Mouse (Mus musculus) lung, embryonic 16.5 days (tissue): ENCODE results near the gene Il12b. TPM values are rescaled to one million over a fixed set of nuclear protein-coding genes. Genes with fewer than 3 reads are reported as not detected.

ENCODE experiments used
- ATAC-seq: fragments of 200-750 bp; cut with Nextera tagmentation; 2 replicates; pipeline ENCODE4 v1.8.0; 2017; ENCODE audit warnings: low read depth, mild to moderate bottlenecking, moderate library complexity
- H3K27ac ChIP-seq: fragments of 300-500 bp; sonication (generic); 2 replicates; pipeline ENCODE4 v1.5.1; 2014; ENCODE audit warnings: mild to moderate bottlenecking, control low read depth, low read length
- H3K27me3 ChIP-seq: fragments of 300-500 bp; sonication (generic); 2 replicates; pipeline ENCODE4 v1.6.1; 2014; ENCODE audit warnings: low read depth, low read length, mixed read lengths; ENCODE audit not compliant: control insufficient read depth, insufficient read depth
- H3K36me3 ChIP-seq: fragments of 300-500 bp; sonication (generic); 2 replicates; pipeline ENCODE4 v1.6.1; 2014; ENCODE audit warnings: low read length; ENCODE audit not compliant: control insufficient read depth, insufficient read depth
- H3K4me1 ChIP-seq: fragments of 300-500 bp; sonication (generic); replicated peaks from 2 replicates; pipeline ENCODE4 v1.6.1; 2014; ENCODE audit warnings: low read length, mixed read lengths; ENCODE audit not compliant: control insufficient read depth, insufficient read depth
- H3K4me2 ChIP-seq: fragments of 300-500 bp; sonication (generic); 2 replicates; pipeline ENCODE4 v1.6.1; 2014; ENCODE audit warnings: low read depth, low read length, control low read depth
- H3K4me3 ChIP-seq: fragments of 300-500 bp; sonication (generic); 2 replicates; pipeline ENCODE4 v1.5.1; 2014; ENCODE audit warnings: mild to moderate bottlenecking, low read length, control low read depth
- H3K9ac ChIP-seq: fragments of 300-500 bp; sonication (generic); 2 replicates; pipeline ENCODE4 v1.6.1; 2014; ENCODE audit warnings: low read length, control low read depth
- H3K9me3 ChIP-seq: fragments of 300-500 bp; sonication (generic); 2 replicates; pipeline ENCODE4 v1.6.1; 2016; ENCODE audit warnings: low read length; ENCODE audit not compliant: control insufficient read depth
- WGBS: fragments of 180-500 bp; shearing (Covaris S2); extraction: QIAGEN DNeasy Blood & Tissue Kit; methylation state at CpG from one replicate; pipeline ENCODE4 v1.1.7; 2014; 5-methylcytosine and 5-hydroxymethylcytosine counted together
- polyA plus RNA-seq: library from polyadenylated mRNA; unstranded; fragments of >200 nt; fragmentation: Nextera tagmentation; extraction: Ambion mirVana; gene quantifications from 2 replicates; pipeline ENCODE4 v1.2.1, GENCODE M21; 2015

Il12b gene
- not detected in 2 replicates for polyA plus RNA-seq

DNA sequence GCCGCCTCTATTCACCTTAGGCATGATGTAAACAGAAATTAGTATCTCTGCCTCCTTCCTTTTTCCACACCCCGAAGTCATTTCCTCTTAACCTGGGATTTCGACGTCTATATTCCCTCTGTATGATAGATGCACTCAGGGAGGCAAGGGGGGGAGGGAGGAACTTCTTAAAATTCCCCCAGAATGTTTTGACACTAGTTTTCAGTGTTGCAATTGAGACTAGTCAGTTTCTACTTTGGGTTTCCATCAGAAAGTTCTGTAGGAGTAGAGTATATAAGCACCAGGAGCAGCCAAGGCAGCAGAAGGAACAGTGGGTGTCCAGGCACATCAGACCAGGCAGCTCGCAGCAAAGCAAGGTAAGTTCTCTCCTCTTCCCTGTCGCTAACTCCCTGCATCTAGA, at the start of gene Il12b:
Il12b (plus strand) TSS at position 301 of the 400 bp plus-strand sequence.
- no peaks in the 10 kb centered on the region; the same call in 1 of the 2 replicates for H3K4me1 ChIP-seq
- H3K36me3 ChIP-seq = no peaks in the 10 kb centered on the region
- peak within 1 kb of the TSS; percentile 40 for H3K4me3 ChIP-seq
- no peaks in the 10 kb centered on the region; the same call in 1 of the 2 replicates for H3K27me3 ChIP-seq
- no peak within 1 kb of the TSS for H3K27ac ChIP-seq
- no peak for ATAC-seq
- H3K9ac ChIP-seq = peak within 1 kb of the TSS; percentile 57; the same call in 1 of the 2 replicates
- peak within 1 kb of the TSS; percentile 64 for H3K4me2 ChIP-seq
- H3K9me3 ChIP-seq = no peaks in the 10 kb centered on the region
- 62% methylated on average over 6 of the region's 6 CpGs for whole genome bisulfite sequencing

DNA sequence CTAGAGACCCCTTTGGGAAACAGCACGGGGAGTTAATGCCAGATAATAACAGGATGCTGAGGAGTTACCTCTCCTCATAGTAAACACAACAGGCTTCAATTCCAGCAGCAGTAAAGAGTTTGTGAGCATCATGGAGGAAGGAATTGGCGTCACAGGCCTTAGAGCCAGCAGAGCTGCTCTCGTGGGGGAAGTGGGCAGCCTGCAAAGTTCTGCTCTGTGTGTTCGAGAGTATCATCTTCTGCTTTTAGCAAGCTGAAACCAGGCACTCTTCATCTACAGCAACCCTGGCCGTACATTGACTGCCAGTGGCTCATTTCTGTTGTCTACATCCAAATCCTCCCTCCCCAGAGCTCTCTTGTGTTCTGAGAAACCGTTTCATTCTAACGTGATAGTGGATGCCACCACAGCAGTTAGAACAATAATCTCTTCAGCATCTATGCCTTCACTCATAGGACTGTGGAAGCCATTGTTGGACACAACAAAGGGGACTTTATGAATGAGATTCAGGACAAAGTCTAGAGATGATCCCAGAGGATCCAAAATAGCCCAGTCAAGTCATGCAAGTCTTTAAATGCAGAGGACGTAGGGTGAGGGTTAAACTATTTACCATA, 44.9 kb upstream of the Il12b start:
- no peak overlapping the region for H3K4me3 ChIP-seq

GRCm38 (mm10) chr11:44356171-44356570, 43.7 kb upstream of the Il12b start:
- no peaks in the 10 kb centered on the region for H3K27me3 ChIP-seq
- no peak overlapping the region for H3K4me3 ChIP-seq
- H3K9me3 ChIP-seq = no peaks in the 10 kb centered on the region
- WGBS = 83% methylated on average over 4 of the region's 4 CpGs
- no peak overlapping the region for H3K27ac ChIP-seq
- no peak for ATAC-seq
- no peaks in the 10 kb centered on the region for H3K4me1 ChIP-seq
- no peak overlapping the region for H3K4me2 ChIP-seq
- H3K36me3 ChIP-seq = no peaks in the 10 kb centered on the region
- no peak overlapping the region for H3K9ac ChIP-seq

More for the DNA sequence above, 44.9 kb upstream of the Il12b start:
- no peaks in the 10 kb centered on the region for H3K4me1 ChIP-seq
- no peaks in the 10 kb centered on the region for H3K36me3 ChIP-seq
- ATAC-seq = no peak
- H3K9ac ChIP-seq = no peak overlapping the region
- no peaks in the 10 kb centered on the region for H3K9me3 ChIP-seq
- no peak overlapping the region for H3K27ac ChIP-seq
- no peak overlapping the region for H3K4me2 ChIP-seq
- 79% methylated on average over 8 of the region's 8 CpGs for WGBS
- H3K27me3 ChIP-seq = no peaks in the 10 kb centered on the region

DNA sequence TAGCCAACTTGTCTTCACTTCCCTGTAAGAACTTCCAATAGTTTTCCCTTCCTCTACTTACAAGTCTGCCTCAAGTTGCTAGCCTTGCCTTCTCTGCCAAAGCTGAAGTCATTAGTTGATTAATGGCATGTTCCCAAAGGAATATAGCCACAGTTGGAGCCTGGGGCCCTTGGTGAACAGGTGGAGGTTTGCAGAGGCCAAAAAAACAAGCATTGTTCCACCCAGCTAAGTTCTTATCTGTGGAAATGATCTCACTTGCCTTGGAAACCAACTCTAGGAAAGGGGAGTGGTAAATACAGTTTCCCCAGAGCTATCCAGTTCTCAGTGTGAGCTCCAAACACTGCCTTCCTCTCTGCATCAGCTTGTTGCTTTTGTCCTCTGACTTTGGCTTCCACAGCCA, 35.3 kb upstream of the Il12b start:
- no peak for ATAC-seq

GRCm38 (mm10) chr11:44367711-44368110, 32.2 kb upstream of the Il12b start:
- H3K27ac ChIP-seq = no peak overlapping the region

More for the DNA sequence above, 35.3 kb upstream of the Il12b start:
- H3K9me3 ChIP-seq = no peaks in the 10 kb centered on the region
- H3K4me3 ChIP-seq = no peak overlapping the region
- H3K4me2 ChIP-seq = no peak overlapping the region
- no peak overlapping the region for H3K27ac ChIP-seq
- no peaks in the 10 kb centered on the region for H3K36me3 ChIP-seq
- peaks cover 3% of the 10 kb centered on the region; the same call in 1 of the 2 replicates for H3K4me1 ChIP-seq
- no peak overlapping the region for H3K9ac ChIP-seq
- H3K27me3 ChIP-seq = no peaks in the 10 kb centered on the region

GRCm38 (mm10) chr11:44372856-44373255, 27.0 kb upstream of the Il12b start:
- Histone ChIP-seq H3K9ac (no peak overlapping the region), H3K27me3 (no peaks in the 10 kb centered on the region), H3K4me2 (no peak overlapping the region), H3K4me3 (no peak overlapping the region), H3K4me1 (peaks cover 2% of the 10 kb centered on the region; the same call in 1 of the 2 replicates), H3K9me3 (no peaks in the 10 kb centered on the region), H3K27ac (no peak overlapping the region), H3K36me3 (no peaks in the 10 kb centered on the region)
- 75% methylated on average over 6 of the region's 6 CpGs for WGBS
- no peak for ATAC-seq

More at GRCm38 (mm10) chr11:44367711-44368110, 32.2 kb upstream of the Il12b start:
- ATAC-seq = peak; percentile 81
- Histone ChIP-seq H3K36me3 (no peaks in the 10 kb centered on the region), H3K9ac (no peak overlapping the region), H3K4me1 (peaks cover 3% of the 10 kb centered on the region; the same call in 1 of the 2 replicates), H3K27me3 (no peaks in the 10 kb centered on the region), H3K4me2 (no peak overlapping the region), H3K9me3 (no peaks in the 10 kb centered on the region), H3K4me3 (no peak overlapping the region)
- WGBS = 60% methylated on average over 1 of the region's 1 CpGs

DNA sequence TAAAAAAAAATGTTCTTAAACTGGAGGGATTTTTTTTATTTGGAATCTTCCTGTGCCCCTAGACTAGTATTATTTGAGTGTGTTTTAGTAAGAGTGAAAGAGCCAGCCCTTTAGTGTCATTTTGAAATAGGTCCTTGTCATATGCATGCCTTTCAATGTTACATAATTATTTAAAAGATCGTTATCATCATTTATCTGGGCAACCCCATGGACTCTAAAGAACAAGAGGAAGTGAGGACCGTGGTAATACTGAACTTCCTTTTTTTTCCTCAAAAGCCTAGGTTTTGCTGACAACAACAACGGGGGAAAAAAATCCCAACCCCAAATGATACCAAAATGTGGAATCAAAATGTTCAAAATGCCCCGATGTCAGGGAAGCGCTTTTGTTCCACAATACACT, 22.0 kb upstream of the Il12b start:
- Histone ChIP-seq H3K9me3 (no peaks in the 10 kb centered on the region), H3K4me1 (no peaks in the 10 kb centered on the region), H3K36me3 (no peaks in the 10 kb centered on the region), H3K27ac (no peak overlapping the region), H3K9ac (no peak overlapping the region), H3K4me2 (no peak overlapping the region), H3K27me3 (no peaks in the 10 kb centered on the region), H3K4me3 (no peak overlapping the region)
- 75% methylated on average over 5 of the region's 5 CpGs for WGBS
- no peak for ATAC-seq

- WGBS = 57% methylated on average over 3 of the region's 3 CpGs
- Histone ChIP-seq H3K9ac (no peak overlapping the region), H3K27ac (no peak overlapping the region), H3K27me3 (no peaks in the 10 kb centered on the region), H3K9me3 (no peaks in the 10 kb centered on the region), H3K4me2 (no peak overlapping the region), H3K36me3 (no peaks in the 10 kb centered on the region), H3K4me3 (no peak overlapping the region), H3K4me1 (no peaks in the 10 kb centered on the region)
- peak; percentile 73 for ATAC-seq
These were observed 19.3 kb upstream of the Il12b start for GRCm38 (mm10) chr11:44380432-44381051.

- Histone ChIP-seq H3K4me1 (no peaks in the 10 kb centered on the region), H3K4me3 (no peak overlapping the region), H3K9me3 (no peaks in the 10 kb centered on the region), H3K27ac (no peak overlapping the region), H3K9ac (no peak overlapping the region), H3K36me3 (no peaks in the 10 kb centered on the region), H3K27me3 (no peaks in the 10 kb centered on the region), H3K4me2 (no peak overlapping the region)
- 67% methylated on average over 3 of the region's 3 CpGs for WGBS
- no peak for ATAC-seq
These were observed 17.7 kb upstream of the Il12b start for GRCm38 (mm10) chr11:44382200-44382599.
